Comparison of ENCODE assay signal across 22 mouse cellular contexts in genomic region chr11:24245390-24245789, GRCm38 (mm10).
"Had no signal": no experiment of that assay in that cellular context is flagged by ENCODE, and none has a peak within 500 bp of the region (broad histone marks: within the 10 kb centered on the region; RNA-seq: fewer than 3 reads in every experiment).

No protein-coding gene starts in this region.

- H3K27me3 ChIP-seq: heart, embryonic 13.5 days; heart, embryonic 15.5 days; hindbrain, embryonic 13.5 days; hindbrain, embryonic 15.5 days had no signal

- H3K4me3 ChIP-seq: gastrocnemius, adult 2 months; heart, embryonic 13.5 days; heart, embryonic 15.5 days; hindbrain, embryonic 13.5 days; hindbrain, embryonic 15.5 days; layer of hippocampus, adult 2 months; left cerebral cortex, adult 2 months; liver, embryonic 12.5 days had no signal

- DNase-seq: gastrocnemius, adult 2 months; gastrocnemius, postnatal 10 days; gastrocnemius, postnatal 25 days; heart, adult 18-20 months; heart, postnatal 14 days; heart, postnatal 36 days; kidney, adult 11 months; kidney, adult 2 months; kidney, adult 9 months; kidney, postnatal 10 days; kidney, postnatal 25 days; kidney, postnatal 4 days had no signal

- H3K36me3 ChIP-seq: heart, embryonic 13.5 days; heart, embryonic 15.5 days; hindbrain, embryonic 13.5 days; hindbrain, embryonic 15.5 days; liver, embryonic 12.5 days had no signal

- H3K4me2 ChIP-seq: heart, embryonic 11.5 days; heart, embryonic 13.5 days; heart, embryonic 15.5 days; hindbrain, embryonic 13.5 days; hindbrain, embryonic 15.5 days; liver, embryonic 12.5 days had no signal

- H3K27ac ChIP-seq: gastrocnemius, adult 2 months; heart, embryonic 13.5 days; heart, embryonic 15.5 days; hindbrain, embryonic 13.5 days; hindbrain, embryonic 15.5 days; hindbrain, postnatal 0 days; layer of hippocampus, adult 2 months; left cerebral cortex, adult 2 months; liver, embryonic 12.5 days had no signal

- H3K4me1 ChIP-seq: hindbrain, embryonic 15.5 days had no signal

- H3K9ac ChIP-seq: heart, embryonic 13.5 days; heart, embryonic 15.5 days; hindbrain, embryonic 13.5 days; hindbrain, embryonic 15.5 days; liver, embryonic 12.5 days had no signal

- ATAC-seq: hindbrain, postnatal 0 days; intestine, embryonic 16.5 days; liver, embryonic 12.5 days had no signal

- H3K9me3 ChIP-seq: heart, embryonic 15.5 days; hindbrain, embryonic 13.5 days; hindbrain, embryonic 15.5 days; liver, embryonic 12.5 days had no signal
